8 mouse cellular contexts compared by ENCODE assay signal in the genomic region with DNA sequence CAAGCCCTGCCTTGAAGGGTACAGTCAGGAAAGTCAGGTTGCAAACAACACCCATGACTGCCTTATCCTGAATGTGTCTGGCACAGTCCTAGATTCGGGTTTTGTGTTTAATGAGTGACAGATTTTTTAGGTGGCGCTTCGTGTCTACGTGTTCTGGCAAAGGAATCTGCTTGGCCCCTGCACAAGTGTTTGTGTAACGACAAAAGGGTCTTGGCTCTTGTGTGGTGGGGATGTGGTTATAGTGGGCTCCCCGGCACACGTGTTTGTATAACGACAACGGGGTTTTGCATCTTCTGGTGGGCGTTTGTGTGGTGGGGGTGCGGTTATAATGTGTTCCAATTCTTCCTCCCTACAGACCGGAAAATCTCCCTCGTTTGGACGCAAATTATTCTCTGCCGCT. TPM values are rescaled to one million over a fixed set of nuclear protein-coding genes. Genes with fewer than 3 reads are reported as not detected.
DNase-seq lines count a peak whose midpoint lies in the region; ATAC-seq and TF ChIP-seq lines count a peak whose summit lies in the region.

No protein-coding gene starts in this region.

- no peaks in the 10 kb centered on the region for H3K36me3 ChIP-seq in G1E (replicated peaks)
- no peaks in the 10 kb centered on the region for H3K36me3 ChIP-seq in embryonic facial prominence, embryonic 15.5 days
- H3K36me3 ChIP-seq in midbrain, embryonic 16.5 days (ENCODE audit: control insufficient read depth, insufficient read depth, low read length): no peaks in the 10 kb centered on the region

- no peak for TF ChIP-seq CTCF in G1E (IDR thresholded peaks at IDR 0.05; ENCODE audit: low read depth, low read length)

- peaks cover 5% of the 10 kb centered on the region for H3K27me3 ChIP-seq in G1E (ENCODE audit: insufficient read depth, low read length)
- H3K27me3 ChIP-seq in embryonic facial prominence, embryonic 15.5 days: peaks cover 29% of the 10 kb centered on the region
- peaks cover 24% of the 10 kb centered on the region for H3K27me3 ChIP-seq in midbrain, embryonic 16.5 days (ENCODE audit: control insufficient read depth, insufficient read depth, low read depth, low read length)

- peaks cover 52% of the 10 kb centered on the region for H3K4me1 ChIP-seq in G1E (ENCODE audit: insufficient read depth, low read depth, low read length)
- peaks cover 10% of the 10 kb centered on the region for H3K4me1 ChIP-seq in embryonic facial prominence, embryonic 15.5 days
- peaks cover 6% of the 10 kb centered on the region for H3K4me1 ChIP-seq in midbrain, embryonic 16.5 days (ENCODE audit: control insufficient read depth, insufficient read depth, low read length)

- H3K9me3 ChIP-seq in G1E (replicated peaks): no peaks in the 10 kb centered on the region
- H3K9me3 ChIP-seq in embryonic facial prominence, embryonic 15.5 days (replicated peaks): no peaks in the 10 kb centered on the region
- H3K9me3 ChIP-seq in midbrain, embryonic 16.5 days (replicated peaks; ENCODE audit: control insufficient read depth, low read length, poor library complexity, severe bottlenecking): no peaks in the 10 kb centered on the region

- DNase-seq in kidney, adult 11 months: peak; percentile 27
- DNase-seq in kidney, adult 18-20 months: no peak
- no peak for DNase-seq in G1E (ENCODE audit: low spot score)
- DNase-seq in kidney, adult 9 months: peak; percentile 40
- DNase-seq in left cerebral cortex, adult 18-20 months (ENCODE audit: low spot score in 2 of 2): no peak
- no peak for DNase-seq in ovary, adult 18-20 months (ENCODE audit: low spot score)

- H3K27ac ChIP-seq in embryonic facial prominence, embryonic 15.5 days (replicated peaks): no peak overlapping the region
- H3K27ac ChIP-seq in midbrain, embryonic 16.5 days (ENCODE audit: low read length): no peak overlapping the region

- no peak for ATAC-seq in G1E (ENCODE audit: extremely low read depth, insufficient number of reproducible peaks, low FRiP score, poor library complexity, severe bottlenecking)
- no peak; the same call in 1 of the 2 replicates for ATAC-seq in embryonic facial prominence, embryonic 15.5 days (ENCODE audit: insufficient number of reproducible peaks, low FRiP score, low TSS enrichment, low read depth)
- peak; percentile 27; the same call in 1 of the 2 replicates for ATAC-seq in midbrain, embryonic 16.5 days

- 0 out of 2 replicates have a peak overlapping the region, but pooled peaks have one; percentile 29 for H3K9ac ChIP-seq in embryonic facial prominence, embryonic 15.5 days
- peak overlapping the region; percentile 79 for H3K9ac ChIP-seq in midbrain, embryonic 16.5 days (ENCODE audit: low read depth, low read length)

- 1% methylated on average over 15 of the region's 15 CpGs for WGBS in embryonic facial prominence, embryonic 15.5 days
- WGBS in midbrain, embryonic 16.5 days: 4% methylated on average over 15 of the region's 15 CpGs

- peak overlapping the region; percentile 84 for H3K4me2 ChIP-seq in embryonic facial prominence, embryonic 15.5 days (replicated peaks)
- H3K4me2 ChIP-seq in midbrain, embryonic 16.5 days (ENCODE audit: low read length): peak overlapping the region; percentile 91

- peak overlapping the region; percentile 73 for H3K4me3 ChIP-seq in G1E (ENCODE audit: low read depth, low read length)
- peak overlapping the region; percentile 54 for H3K4me3 ChIP-seq in embryonic facial prominence, embryonic 15.5 days (replicated peaks)
- H3K4me3 ChIP-seq in midbrain, embryonic 16.5 days (ENCODE audit: low read depth, low read length): peak overlapping the region; percentile 66

RNA-seq across cellular contexts. Expression of gene Chst14, which starts 49.6 kb away (rescaled TPM):
- total RNA-seq in G1E (2014; fragmentation: Nextera tagmentation) (2.5 and 4.3 TPM in 2 replicates), G1E (2017) (1.2 and 1.3 TPM in 2 replicates)
- 4.9 and 7.0 TPM in 2 replicates for polyA plus RNA-seq in G1E (2012)
- polyA plus RNA-seq in embryonic facial prominence, embryonic 15.5 days (2015; fragmentation: Nextera tagmentation; extraction: Ambion mirVana): 49.0 and 50.4 TPM in 2 replicates
- polyA plus RNA-seq in midbrain, embryonic 16.5 days (2015; fragmentation: Nextera tagmentation; extraction: Ambion mirVana): 4.6 and 4.7 TPM in 2 replicates
- total RNA-seq in left cerebral cortex, adult 18-20 months (2021): 1 to 10 TPM; 1.8 to 2.9 TPM

RNA-seq across cellular contexts. Expression of gene Ccdc32, which starts 53.3 kb away (rescaled TPM):
- total RNA-seq in G1E (2014; fragmentation: Nextera tagmentation): 18.5 and 27.3 TPM in 2 replicates
- 28.1 and 33.0 TPM in 2 replicates for total RNA-seq in G1E (2017)
- polyA plus RNA-seq in G1E (2012): 13.7 and 20.1 TPM in 2 replicates
- polyA plus RNA-seq in embryonic facial prominence, embryonic 15.5 days (2015; fragmentation: Nextera tagmentation; extraction: Ambion mirVana): 25.7 and 26.5 TPM in 2 replicates
- 40.7 and 44.6 TPM in 2 replicates for polyA plus RNA-seq in midbrain, embryonic 16.5 days (2015; fragmentation: Nextera tagmentation; extraction: Ambion mirVana)
- 10 to 100 TPM; 47.4 to 48.4 TPM for total RNA-seq in left cerebral cortex, adult 18-20 months (2021)

RNA-seq across cellular contexts. Expression of gene Rpusd2, which starts 58.7 kb away (rescaled TPM):
- total RNA-seq in G1E (2014; fragmentation: Nextera tagmentation): 24.8 and 26.7 TPM in 2 replicates
- total RNA-seq in G1E (2017): 15.4 and 18.5 TPM in 2 replicates
- 7.6 and 8.3 TPM in 2 replicates for polyA plus RNA-seq in G1E (2012)
- polyA plus RNA-seq in embryonic facial prominence, embryonic 15.5 days (2015; fragmentation: Nextera tagmentation; extraction: Ambion mirVana): 4.0 and 4.6 TPM in 2 replicates
- 4.1 and 4.5 TPM in 2 replicates for polyA plus RNA-seq in midbrain, embryonic 16.5 days (2015; fragmentation: Nextera tagmentation; extraction: Ambion mirVana)
- 1 to 10 TPM; 8.5 to 8.9 TPM for total RNA-seq in left cerebral cortex, adult 18-20 months (2021)

Comparison
In these comparisons a context has a peak if more than half of its experiments do, and no peak if none do; other contexts are left out.
1. DNase-seq: peak in kidney, adult 11 months (single experiment) and kidney, adult 9 months (single experiment); none in kidney, adult 18-20 months (single experiment), G1E (single experiment), left cerebral cortex, adult 18-20 months (0 of 2) and ovary, adult 18-20 months (single experiment).
2. Peak in every context shown above with its lines, with median percentiles within 50 percentile points of each other: H3K4me3 ChIP-seq.